Mouse (Mus musculus) adrenal gland, postnatal 25 days (tissue): ENCODE results near the gene Gm5105. TPM values are rescaled to one million over a fixed set of nuclear protein-coding genes. Genes with fewer than 3 reads are reported as not detected.

ENCODE experiments used
- DNase-seq: peaks from one replicate; pipeline ENCODE4 v3.0.0; 2021; ENCODE audit warnings: mixed read lengths
- total RNA-seq: library from RNA; stranded (reverse); gene quantifications from 2 replicates; pipeline ENCODE4 v1.2.3, GENCODE M21; 2021

The Gm5105 gene
- total RNA-seq, 1 experiment from 2014 or later = not detected

DNA sequence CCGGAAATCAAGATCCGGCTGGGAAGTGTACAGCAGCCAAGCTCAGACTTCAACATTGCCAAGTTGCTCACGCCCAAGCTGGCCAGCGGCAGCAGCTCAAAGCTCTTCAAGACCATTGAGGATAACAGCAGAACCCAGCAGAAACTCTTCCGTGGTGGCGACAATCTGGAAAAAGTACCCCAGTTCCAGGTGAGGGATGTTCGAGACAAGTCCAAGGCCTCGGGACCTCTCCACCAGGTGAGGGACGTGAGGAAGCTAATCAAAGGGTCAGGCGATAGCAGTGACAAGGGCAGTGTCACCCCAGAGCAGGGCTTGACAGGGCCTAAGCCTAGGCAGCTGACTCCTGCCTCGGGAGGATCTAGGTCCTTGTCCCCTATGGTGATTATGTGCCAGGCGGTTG is 915 bp upstream of the Gm5105 start:
- no peak for DNase-seq

GRCm38 (mm10) chr3:138066348-138066856 is 786 bp downstream of the Gm5105 start:
- no peak for DNase-seq

GRCm38 (mm10) chr3:138065930-138066329 is 1.3 kb downstream of the Gm5105 start:
- no peak for DNase-seq

GRCm38 (mm10) chr3:138064732-138065645 is 2.2 kb downstream of the Gm5105 start, which contains the start of gene 1110002E22Rik:
TSS of gene 1110002E22Rik (plus strand) at chr3:138065052.
- no peak for DNase-seq

GRCm38 (mm10) chr3:138063731-138064329 is 3.4 kb downstream of the Gm5105 start:
- peak; percentile 80 for DNase-seq

DNA sequence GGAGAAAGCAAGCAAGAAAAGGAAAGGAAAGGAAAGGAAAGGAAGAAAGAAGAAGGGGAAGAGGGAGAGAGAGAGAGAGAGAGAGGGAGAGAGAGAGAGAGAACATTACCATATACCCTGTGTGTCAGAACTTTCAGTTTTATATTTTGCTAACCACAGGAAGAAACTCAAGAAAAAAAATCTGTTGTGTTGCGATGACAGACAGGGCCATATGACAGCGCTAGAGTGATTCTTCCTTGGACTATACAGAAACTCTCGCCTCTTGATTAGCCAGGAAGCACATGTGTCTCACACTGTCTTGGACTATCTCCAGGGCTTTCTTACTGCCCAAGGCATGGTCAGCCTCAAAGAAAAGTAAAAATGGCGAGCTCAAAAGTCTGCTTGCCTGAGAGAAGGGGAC is 4.5 kb downstream of the Gm5105 start:
- DNase-seq = no peak

DNA sequence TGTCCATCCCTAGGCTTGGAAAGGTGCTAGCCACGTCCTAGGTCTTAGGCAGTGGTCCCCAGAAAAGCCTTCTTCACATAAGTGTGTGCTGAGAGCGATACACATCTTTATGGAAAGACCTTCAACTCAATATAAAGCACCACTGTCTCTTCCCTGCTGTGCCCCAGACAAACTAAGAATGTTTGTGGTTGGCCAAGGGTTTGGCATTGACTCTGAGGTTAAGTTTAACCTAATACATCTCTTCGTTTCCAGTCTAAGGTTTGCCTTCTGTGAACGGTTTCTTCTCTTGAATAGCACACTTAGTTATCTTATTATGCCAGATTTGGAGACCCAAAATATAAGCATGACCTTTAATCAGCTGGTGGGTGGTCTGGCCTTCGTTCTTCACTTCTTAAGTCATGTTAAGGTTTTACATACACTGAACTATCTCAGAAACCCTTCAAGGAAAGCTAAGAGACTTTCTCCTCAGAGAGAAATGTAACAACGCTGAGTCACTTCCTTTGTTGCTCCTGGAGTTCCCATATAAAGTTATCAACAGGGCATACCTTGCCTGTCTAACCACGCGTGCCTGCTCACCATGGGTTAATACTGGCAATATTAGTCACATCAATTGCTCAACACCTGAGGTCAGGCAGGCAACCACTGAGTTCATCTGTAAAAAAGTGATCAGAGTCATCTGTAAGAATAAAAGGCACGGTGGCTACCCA is 5.8 kb downstream of the Gm5105 start:
- DNase-seq = no peak

DNA sequence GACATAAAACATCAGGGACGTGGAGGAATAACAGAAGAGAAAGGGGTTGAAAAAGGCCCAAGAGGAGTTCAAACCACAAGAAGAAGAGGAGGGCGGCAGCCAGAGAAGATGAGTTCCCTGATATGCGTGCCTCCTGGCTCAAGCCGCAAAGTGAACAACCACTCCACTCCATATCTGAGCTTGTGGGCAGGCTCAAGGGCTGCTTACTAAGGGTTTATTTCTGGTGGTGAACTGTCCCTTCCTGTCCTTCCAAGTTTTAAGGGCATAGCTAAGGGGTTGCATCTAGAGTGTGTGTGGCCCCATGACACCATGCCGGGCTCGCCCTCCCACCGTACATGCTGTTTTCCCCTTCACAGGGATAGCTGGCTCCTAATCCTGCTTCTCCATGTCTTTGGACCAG is 6.8 kb downstream of the Gm5105 start:
- no peak for DNase-seq

DNA sequence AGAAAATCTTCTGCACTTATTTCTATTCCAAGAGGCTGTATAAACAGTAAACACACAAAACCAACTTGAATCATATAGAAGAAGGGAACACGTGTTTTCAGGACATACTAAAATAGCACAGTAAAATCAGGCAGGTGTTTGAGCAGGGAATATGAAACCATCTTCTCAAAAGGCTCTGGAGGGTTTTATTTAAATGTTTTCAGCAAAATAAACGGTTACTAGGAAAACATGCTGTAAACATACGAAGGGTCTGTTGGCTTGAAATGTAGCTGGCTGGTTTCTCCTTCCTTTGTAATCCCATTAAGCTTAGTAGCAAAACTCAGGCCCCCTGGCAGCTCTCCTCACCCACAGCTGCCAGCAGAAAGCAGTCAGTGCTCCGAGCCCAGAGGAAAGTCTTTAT is 9.0 kb downstream of the Gm5105 start:
- no peak for DNase-seq

GRCm38 (mm10) chr3:138056976-138057375 is 10.2 kb downstream of the Gm5105 start:
- no peak for DNase-seq

- DNase-seq = no peak
These were observed 13.2 kb downstream of the Gm5105 start for GRCm38 (mm10) chr3:138053969-138054368.

DNA sequence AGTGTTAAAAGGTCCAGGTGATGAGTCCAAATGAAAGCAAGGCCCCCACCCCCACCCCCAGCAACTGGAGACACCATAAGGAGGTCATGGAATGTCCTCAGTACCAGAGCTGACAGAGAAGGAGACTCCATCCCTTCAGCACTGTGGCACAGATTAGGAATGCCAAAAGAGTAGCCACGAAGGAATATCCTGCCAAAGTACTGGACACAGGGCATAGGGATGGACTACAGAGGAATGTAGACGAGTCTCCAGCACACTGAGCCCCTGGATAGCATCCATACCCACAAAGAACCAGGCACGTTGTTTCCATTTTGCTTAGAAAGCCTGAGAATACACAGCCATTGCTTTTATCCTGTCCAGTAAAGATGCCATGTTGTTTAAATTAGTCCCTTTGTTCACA is 15.8 kb downstream of the Gm5105 start:
- no peak for DNase-seq

DNA sequence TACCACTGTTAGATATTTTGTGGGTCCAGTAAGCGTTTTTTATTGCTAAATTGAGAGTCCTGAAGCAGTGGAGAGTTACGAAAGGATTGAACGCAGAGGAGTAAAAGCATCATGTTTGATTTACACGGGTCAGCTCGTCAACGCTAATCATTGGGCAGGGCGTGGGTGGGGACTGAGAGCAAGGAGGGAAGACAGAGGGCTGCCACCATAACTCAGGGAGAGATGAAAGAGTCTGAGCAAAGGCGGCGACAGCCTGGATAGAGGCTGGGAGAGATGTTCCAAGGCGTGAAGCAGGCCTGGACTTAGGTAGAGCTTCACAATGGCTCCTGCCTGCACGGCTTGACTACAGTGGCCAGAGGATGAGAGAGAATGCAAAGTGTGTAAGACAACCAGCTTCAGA is 16.4 kb downstream of the Gm5105 start:
- DNase-seq = no peak

DNA sequence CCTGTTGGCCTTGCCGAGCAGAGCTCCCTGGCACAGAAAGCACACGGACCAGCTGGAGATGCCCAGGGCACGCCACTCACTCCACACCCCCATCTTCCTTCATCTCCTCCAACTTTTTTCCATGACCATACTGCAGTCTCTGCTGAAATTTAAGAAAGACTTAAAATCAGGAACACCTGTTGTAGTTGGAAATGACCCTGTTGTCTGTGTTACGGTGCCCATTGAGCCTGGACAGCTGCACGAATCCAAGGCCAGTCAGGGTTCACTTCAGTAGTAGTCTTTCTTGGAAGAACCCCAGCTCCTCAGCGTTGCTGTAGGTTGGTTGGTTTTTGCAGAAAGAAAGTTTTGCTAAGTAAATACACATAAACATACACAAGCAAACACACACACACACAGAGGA is 17.6 kb downstream of the Gm5105 start:
- no peak for DNase-seq

GRCm38 (mm10) chr3:138043316-138043715 is 23.9 kb downstream of the Gm5105 start:
- no peak for DNase-seq

GRCm38 (mm10) chr3:138041591-138042301 is 25.4 kb downstream of the Gm5105 start:
- no peak for DNase-seq

- DNase-seq = no peak
These were observed 26.2 kb downstream of the Gm5105 start for GRCm38 (mm10) chr3:138040938-138041337.

DNA sequence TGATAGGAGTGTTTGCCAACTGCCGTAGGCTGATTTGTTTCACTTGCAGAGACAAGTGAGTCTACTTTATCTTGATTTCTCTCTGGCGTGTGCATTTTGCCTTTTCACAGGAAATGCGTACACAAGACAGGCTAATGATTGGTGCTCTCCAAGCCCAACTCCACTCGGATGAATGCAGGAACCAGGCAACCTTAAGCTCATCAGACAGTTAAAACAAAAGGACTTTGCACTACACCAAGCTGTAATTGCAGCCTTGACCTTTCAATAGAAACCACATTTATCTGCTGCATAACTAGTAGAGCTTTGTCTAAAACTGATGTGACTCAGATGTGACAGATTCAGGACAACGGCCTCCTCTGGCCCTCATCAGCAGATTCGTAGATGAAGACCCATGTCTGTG is 33.2 kb downstream of the Gm5105 start:
- DNase-seq = no peak

DNA sequence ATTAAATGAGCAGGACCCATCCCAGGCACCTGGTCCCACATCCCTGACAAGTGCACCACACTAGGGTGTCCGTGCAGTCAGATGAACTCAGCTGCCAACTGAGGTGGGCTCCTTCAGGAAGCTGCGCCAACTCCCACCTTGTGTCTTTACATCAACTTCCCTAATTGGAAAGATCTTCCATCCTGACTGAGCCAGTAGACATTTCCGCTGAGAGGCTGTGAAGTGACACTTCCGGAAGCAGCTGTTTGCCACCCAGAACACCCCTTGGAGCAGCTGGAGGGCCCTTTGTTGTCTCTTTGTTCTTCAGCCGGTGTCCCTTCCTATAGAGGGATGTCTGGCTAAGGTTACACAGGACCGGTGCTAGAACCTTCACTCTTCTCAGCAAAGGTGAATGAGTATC is 36.6 kb downstream of the Gm5105 start:
- no peak for DNase-seq

GRCm38 (mm10) chr3:138029351-138029750 is 37.8 kb downstream of the Gm5105 start:
- peak; percentile 75 for DNase-seq

DNA sequence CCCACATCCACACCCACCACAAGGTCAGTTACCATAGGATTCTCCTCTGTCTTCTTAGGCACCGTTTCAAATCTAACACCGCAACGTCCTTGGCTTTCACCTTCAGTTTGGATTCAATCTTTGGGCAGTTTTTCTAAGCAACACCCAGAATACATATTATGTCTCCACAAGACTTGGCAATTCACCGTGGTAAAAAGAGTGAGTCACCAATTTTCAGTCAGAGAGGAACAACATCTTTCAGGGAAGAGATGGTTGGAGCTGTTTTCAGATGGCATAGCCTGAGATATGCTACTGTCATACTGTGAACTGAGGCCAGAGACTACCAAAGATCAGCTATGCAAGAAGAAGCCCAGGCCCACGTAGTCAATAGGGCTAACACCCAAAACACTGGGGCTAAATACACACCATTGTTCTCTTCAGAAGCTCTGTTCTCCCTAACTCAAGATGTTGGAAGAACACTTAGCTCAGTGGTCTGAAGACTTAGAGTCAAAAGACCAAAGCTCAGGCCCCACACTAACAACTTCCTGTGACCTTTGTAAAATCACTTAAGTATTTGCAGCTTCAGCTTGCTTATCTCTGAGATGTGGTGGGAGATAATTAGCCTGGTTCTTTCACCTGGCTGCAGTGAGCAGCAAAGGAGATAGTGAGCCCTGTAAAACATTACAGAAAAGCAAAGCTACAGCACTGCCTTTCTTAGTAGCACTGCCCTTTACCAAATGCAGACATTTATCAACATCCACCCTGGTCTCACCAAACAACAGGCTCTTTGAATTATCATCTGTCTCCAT is 39.4 kb downstream of the Gm5105 start:
- DNase-seq = no peak
